Mouse (Mus musculus) heart, embryonic 10.5 days (tissue): Measurements from ENCODE around the gene Zfp758. TPM values are rescaled to one million over a fixed set of nuclear protein-coding genes. Genes with fewer than 3 reads are reported as not detected.

Source experiments
- polyA plus RNA-seq: library from polyadenylated mRNA; unstranded; fragments of >200 nt; fragmentation: Nextera tagmentation; extraction: Ambion mirVana; gene quantifications from 2 replicates; pipeline ENCODE4 v1.2.1, GENCODE M21; 2016

Gene Zfp758
- polyA plus RNA-seq, 1 experiment from 2014 or later = 6.6 TPM

Other genes with a start within 250 kb of the Zfp758 start
- gene Zfp947, start 195.3 kb upstream of the Zfp758 start, polyA plus RNA-seq = 2.7 and 2.9 TPM in 2 replicates
- gene Zfp994, start 135.8 kb upstream of the Zfp758 start, polyA plus RNA-seq = 1.7 and 1.8 TPM in 2 replicates
- 7.3 and 7.9 TPM in 2 replicates for gene CT030661.1, start 46.6 kb upstream of the Zfp758 start, polyA plus RNA-seq
- gene Zfp944, start 53 bp upstream of the Zfp758 start, polyA plus RNA-seq = 8.8 and 10.2 TPM in 2 replicates
- gene Zfp946, start 62.8 kb downstream of the Zfp758 start, polyA plus RNA-seq = 13.0 and 13.1 TPM in 2 replicates
- gene Vmn2r111, start 212.0 kb downstream of the Zfp758 start, polyA plus RNA-seq = not detected in 2 replicates
- not detected in 2 replicates for gene Vmn2r112, start 239.5 kb downstream of the Zfp758 start, polyA plus RNA-seq